Mouse (Mus musculus) neural tube, embryonic 10.5 days (tissue): ENCODE measurements around the gene Bcl2.
A peak's percentile ranks its signal among the peaks of the same experiment; 100 is the strongest.

Source experiments
- DNase-seq: peaks from one replicate; pipeline ENCODE4 v3.0.0-alpha.2; 2017; ENCODE audit warnings: low spot score; ENCODE audit errors: extremely low spot score

Gene Bcl2

DNA sequence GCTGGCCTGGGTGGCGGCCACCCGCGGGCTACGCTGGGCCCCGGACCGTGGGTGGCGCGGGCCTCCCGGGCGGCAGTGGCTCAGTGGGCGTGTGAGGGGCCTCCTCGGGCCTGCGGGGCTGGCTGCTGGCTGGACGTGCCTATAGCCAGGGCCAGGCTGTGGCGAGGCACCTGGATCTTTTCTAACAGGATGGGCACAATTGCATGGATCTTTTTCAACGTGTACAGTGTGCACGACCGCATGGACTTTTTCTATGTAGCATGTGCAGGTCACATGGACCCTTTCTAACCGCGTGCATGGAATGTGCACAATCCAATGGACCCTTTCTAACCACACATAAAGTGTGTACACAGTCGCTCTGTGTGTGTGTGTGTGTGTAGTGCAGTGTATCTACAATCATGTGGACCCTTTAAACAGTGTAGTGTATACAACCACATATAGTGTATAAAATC, 482 bp upstream of the Bcl2 start:
- DNase-seq = peak; percentile 76

DNA sequence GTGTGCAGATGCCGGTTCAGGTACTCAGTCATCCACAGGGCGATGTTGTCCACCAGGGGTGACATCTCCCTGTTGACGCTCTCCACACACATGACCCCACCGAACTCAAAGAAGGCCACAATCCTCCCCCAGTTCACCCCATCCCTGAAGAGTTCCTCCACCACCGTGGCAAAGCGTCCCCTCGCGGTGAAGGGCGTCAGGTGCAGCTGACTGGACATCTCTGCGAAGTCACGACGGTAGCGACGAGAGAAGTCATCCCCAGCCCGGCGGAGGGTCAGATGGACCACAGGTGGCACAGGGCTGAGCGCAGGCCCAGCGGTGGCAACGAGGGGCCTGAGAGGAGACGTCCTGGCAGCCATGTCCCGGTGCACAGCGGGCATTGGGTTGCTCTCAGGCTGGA, 1.7 kb downstream of the Bcl2 start:
- DNase-seq = peak; percentile 54

DNA sequence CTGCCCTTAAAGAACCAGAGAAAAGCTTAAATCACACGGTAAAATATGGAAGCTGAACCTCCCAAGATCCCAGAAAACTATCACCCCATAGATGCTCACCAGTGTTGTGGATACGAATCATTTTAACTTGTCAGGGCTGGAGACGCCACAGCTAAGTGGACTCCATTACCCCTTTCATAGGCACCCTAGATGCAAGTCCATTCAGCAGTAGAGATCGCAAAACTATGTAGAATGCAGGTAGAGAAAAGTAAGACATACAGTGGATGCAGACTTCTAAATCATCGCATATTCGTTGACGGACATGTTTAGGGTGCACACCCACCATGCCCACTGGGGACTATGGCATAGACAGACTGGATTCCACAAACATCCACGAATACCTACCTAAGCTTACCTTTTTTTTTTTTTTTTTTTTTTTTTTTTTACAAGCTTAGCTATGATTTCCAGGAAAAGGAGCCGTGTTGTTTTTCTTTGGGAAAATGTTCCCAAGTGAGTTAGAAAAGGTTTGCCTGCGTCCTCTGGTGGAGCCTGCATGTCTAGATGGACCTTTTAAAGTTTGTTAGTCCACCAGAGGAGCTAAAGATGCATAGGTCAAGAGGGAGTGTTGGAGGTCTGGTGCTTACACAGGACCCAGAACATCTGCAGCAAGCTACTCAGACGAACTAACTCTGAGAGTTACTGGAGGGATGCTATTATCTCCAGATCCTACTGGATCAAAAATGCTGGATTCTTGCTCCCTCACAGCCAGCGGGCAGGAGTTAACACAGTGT, 2.5 kb downstream of the Bcl2 start:
- no peak for DNase-seq

DNA sequence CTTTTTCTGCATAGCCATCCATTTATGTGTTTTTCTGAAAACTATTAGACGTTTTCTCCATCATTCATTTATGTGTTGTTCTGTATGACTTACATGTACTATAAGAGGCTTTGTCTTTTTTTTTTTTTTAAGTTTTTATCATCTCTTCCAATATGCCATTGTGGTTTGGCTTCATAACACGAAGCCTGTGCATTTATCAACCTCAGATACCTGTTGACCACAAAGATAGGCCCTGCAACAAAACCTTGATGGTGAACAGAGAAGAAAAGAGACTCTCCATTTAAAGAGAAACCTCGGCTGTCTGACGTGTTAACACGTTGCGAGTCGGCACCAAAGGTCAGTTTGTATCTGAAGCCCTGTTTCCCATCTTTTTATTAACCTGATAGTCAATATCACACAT, 3.9 kb downstream of the Bcl2 start:
- DNase-seq = no peak

DNA sequence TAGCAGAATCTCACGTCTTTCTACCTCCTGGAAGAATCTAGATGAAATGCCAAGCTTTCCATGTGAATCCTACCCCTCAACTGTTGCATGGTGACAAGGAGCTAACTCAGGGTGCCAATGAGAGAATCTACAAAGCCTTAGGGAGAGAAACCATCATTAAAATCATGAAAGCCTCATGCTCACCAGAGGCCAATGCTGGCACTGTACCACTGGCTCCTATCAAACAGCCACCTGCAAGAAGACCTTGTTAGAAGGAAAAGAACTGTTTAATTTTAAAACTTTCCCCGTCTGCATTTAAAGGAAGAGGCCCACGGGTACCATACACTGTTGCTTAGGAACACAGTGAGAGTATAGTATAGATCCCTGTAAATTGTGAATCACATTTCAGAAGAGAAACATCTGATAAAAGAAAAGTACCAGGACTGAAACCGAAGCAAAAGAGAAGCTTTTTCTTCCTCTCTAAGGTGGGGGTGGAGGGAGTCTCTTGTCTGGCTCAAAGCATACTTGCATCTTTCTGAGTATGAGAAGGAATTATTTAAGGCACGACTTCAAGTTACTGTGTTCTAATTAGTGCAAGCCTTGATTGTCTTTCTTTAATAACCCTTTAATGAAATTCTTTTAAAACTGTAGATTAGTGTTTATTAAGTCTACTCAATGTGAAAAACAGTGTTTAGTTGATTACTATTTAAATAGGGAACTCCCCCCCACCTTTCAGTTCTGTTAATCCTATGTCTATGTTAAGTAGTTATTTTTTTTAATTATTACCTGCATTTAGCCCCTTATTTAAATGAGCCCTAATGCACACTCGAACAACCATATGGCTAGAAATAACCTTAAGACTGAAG, 6.8 kb downstream of the Bcl2 start:
- no peak for DNase-seq

DNA sequence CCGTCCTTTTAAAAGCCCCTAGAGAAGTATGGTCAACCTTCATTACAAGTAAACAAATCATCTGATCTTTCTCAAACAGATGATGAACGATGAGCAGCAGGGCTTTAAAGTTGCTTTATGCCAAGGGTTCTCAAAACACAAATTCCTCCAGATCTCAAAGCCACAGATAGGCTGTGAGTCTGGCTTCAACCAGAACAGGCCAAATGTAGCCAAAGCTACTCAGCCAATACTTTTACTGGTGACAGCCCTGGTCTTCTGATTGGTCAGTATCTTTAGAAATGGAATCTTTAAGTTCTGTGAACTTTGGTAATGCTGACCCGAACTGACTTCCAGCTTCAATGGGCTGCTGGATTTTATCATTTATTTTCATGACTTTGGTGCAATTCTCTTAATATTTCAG, 10.9 kb downstream of the Bcl2 start:
- DNase-seq = no peak

DNA sequence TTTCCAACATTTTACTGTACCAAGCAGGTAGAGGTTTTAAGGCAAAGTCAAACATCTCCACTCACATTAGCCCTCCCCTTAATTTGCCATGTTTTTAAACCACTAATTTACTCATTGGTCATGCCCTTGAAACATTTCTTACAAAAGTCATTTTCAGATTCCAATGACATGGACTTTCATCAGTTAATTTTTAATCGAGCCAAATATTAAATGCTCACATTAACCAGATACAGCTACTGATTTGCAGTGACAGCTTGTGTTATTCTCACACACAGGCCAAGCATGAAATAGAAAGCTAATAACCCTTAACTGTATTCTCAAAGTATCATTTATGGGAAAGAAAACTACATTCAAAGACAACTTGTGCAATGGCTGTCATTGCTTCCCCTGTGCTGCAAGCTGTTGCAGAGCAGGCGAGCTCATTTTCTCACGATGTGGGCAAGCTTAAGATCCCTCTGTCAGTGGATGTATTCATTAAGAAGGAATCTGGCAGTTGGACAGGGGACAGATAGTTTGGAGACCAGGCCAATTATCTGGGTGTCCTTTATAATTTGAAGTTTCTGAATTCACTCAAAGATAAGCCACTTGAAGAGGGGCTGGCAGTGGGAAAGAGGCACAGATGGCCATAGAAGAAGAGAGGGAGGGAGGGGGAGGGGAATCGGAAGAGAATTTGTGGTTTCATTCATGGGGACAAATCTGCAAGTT, 11.5 kb downstream of the Bcl2 start:
- DNase-seq = no peak

DNA sequence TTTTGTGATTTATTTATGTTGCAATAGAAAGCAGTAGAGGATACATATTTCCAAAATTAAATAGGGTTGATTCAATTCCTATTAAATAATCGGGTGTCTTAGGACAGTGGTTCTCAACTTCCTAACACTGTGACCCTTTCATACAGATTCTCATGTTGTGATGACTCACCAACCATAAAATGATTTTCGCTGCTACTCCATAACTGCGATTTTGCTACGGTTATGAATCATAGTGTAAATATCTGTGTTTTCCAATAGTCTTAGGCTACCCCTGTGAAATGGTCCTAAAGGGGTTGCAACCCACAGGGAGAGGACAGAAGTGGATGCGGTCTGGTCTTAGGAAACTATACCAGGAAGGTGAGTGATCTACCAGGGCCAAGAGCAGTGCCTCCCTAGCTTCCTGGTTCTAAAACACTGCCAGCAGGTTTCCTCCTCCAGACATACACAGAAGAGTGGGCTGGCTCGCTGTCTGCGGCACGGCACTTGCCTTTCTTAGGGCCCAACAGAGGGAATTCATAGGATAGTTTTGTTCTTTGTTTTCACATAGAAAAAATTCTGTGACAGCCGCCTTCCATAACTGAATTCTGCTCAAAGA, 13.5 kb downstream of the Bcl2 start:
- no peak for DNase-seq

DNA sequence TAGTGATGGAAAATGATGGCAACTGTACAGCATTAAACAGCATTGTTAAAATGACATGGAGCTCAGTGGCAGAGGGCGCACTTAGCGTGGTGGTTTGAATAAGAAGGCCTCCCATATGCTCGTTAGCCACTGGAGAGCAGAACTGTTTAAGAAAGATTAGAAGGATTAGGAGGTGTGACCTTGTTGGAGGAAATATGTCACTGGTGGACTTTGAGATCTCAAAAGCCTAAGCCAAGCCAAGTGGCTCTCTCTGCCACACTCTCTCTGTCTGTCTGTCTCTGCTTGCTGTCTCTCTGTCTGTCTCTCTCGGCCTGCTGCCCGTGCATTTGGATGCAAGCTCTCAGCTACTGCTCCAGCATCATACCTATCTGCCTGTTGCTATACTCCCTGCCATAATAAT, 17.6 kb downstream of the Bcl2 start:
- DNase-seq = no peak

DNA sequence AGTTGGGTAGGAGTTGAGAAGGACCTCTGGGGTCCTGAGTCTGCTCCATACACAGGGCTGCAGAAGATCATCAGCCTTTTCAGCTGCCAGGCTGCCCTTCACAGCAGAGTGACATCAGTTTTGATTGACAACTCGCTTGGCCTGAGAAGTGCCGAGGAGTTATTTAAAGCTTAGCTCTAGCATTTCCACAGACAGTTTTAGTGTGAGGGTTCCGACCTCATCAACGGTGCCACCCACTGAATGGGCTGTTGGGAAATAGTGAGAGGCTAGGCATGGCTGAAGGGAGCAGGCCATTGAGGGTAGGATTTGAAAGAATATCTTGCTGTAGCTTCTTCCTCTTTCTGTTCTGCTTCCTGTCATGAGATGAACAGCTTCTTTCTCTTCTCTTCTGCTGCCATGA, 18.4 kb downstream of the Bcl2 start:
- DNase-seq = no peak

DNA sequence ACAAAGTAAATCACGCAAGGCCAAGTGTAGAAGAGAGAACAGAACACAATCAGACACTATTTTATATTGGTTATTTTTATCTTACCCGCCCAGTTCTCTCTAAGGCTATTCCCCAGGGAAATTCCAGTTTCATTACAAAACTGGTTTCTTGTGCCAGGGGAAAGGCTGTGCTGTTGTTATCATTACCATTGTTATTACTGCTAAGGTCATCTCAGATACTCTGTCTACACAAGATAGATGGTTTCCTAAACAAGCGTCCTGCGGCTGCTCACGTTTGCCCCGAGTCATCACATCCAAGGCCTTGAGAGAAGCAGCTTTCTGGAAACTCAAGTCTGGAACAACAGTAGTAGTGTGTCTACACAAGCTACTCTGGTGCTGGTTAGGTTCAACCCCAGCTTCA, 19.8 kb downstream of the Bcl2 start:
- DNase-seq = no peak

DNA sequence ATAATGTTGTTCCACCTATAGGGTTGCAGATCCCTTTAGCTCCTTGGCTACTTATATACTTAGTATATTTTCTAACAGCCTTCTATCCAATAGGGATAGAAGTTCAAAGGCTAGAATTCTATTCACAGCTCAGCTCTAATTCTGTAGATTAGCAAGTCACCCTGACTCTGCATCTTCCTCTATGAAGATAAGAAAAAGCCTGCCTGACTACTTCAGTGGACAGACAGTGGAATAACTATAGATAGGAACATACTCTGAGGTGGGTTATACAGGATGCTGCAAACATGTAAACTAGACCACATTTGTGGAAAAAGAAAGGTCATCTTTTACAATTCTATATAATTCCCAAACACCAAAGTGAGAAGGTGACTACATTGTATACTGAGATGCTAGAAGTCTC, 21.5 kb downstream of the Bcl2 start:
- DNase-seq = no peak

DNA sequence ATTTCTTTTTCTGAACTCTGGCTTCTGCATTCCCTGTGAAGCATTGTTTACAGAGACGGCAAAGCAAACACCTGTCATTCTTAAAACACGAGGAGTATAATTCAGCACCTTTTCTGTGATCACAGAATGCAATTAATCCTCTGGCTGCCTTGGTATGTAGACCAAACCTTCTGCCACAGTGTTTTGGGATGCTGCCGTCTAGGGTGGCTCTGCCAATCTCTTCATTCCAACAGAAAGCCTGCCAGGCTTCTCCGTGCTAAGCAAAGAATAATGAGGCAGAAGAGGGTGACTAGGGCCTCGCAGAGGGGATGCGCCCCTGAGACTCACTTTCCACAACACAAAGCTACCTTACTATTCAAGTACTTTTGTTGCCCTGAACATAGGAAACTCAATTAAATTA, 23.2 kb downstream of the Bcl2 start:
- no peak for DNase-seq

DNA sequence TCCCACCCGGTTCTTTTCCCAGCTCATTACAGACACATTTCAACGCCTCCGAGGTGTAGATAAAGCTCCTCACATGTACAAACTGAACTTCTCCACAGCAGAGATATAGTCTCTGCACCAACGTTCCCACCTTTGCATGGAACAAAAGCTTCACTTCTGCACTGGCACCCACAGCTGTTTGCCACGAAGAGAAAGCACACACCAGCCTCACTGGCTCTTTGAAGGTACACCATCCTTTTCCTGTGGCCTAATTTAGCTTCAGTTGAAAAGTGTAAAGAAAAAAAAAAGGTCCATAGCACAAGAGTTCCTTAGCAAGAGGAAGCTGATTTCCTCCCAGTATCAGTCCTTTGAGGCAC, 25.9 kb downstream of the Bcl2 start:
- no peak for DNase-seq

DNA sequence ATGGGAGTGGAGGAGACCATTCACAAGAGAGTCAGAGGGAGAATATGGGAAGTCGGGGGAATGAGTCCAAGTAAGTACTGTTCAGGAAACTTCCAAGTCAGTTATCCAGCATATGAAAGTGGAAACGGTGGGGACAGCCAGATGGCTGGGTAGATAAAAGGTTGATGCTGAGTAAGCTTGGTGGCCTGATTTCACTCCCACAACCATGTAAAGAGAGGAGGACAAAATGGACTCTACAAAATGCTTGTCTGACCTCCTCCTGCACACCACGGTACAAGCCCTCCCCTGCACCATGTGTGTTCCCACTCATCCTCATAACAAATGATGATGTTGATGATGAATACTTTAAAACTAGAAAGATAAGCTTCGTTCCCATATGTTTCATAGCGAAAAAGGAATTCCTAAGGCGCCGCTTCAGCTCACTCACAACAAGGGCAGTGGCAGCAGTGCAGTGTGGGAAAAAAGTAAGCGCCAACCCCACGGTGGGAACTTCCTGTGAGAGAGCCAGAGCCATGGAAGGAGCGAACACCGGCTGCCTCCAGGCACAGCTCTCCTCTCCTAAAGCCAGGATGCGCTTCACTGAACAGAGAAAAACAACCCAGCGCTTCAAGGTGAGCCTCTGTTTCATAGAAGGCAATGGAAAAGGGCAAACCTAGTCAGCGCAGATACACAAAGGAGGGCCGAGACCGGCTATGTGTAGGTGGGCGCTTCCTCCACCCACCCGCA, 26.5 kb downstream of the Bcl2 start:
- DNase-seq = no peak

DNA sequence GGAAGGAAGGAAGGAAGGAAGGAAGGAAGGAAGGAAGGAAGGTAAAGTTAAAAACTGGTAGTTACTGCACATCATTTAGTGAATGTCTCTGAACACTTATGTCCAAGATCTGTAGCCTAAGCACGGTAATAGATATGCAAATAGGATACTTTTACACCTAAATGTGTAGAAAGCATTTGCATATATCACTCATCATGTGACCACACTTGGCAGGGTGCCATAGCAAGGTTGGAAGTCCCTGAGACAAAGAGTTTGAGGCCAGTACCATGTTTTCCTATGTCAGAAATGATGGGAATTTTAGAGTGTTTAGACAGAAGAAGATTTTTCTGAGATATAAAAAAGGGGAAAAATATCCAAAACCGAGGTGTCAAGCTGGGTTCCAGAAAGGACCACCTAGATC, 28.4 kb downstream of the Bcl2 start:
- DNase-seq = no peak

DNA sequence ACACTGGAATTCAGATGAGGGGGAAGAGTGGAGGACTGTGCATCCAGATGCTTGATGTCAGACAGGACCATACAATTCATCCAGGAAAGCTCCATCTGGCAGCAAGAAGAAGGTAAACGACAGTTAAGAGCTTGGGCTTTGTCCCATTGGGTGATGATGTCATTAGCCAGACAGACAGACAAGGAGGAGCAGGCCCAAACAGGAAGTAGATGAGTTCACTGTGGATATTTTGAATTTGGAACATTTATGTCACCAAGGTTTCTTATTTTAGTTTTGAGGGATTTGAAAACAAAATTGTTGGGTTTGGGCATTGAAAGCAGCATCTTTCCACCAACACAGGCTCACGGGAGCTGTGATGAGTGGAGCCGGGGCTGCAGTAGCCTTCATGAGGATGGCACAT, 29.5 kb downstream of the Bcl2 start:
- no peak for DNase-seq

DNA sequence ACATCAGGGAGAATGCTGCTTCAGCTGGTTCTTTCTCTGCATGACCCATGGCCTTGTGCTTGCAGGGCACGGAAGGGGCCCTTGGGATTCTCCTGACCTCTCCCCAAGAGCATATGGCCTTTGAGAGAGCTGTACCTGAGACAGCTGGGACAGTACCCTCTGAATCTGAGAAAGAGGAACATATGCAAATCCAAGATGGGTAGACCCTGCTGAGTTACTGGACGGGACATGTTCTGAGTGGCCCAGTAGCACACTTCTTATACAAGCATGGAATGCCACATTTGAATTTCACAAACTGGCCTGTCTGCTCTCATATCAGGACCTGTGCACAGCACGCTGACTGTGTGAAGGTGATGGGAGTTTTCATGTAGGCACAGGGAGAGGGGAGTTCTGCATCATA, 31.2 kb downstream of the Bcl2 start:
- DNase-seq = no peak

DNA sequence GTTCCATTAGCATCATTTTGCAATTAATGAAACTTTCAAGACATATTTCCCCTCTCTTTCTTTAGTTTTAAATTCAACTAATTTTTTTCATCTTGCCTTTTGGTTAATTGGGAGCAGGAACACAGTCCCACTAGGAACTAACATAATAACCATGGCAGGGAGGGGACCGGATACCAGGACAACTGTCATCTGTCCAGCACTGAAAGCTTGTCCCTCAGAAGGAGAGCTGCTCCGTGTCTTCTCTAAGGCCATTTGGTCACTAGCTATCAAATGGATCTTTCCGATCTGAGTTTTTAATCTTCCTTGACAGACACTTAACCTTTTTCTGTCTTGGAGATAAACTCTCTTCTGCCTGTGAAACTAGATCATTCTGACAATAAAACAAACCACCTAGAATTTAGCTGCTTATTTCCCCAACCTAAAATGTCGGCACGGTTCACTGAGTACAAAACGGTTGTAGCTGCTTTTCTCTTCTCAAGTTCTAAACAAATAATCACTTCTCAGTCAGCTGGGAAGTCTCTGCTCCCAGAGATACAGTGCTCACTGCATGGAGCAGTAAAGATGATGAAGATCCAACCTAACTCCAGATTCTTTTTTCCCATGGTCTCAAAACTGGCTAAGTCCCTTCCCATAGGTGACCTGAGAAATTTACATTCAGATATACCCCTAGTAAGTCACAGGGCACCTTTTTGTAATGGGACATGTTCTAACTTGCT, 34.1 kb downstream of the Bcl2 start:
- no peak for DNase-seq

DNA sequence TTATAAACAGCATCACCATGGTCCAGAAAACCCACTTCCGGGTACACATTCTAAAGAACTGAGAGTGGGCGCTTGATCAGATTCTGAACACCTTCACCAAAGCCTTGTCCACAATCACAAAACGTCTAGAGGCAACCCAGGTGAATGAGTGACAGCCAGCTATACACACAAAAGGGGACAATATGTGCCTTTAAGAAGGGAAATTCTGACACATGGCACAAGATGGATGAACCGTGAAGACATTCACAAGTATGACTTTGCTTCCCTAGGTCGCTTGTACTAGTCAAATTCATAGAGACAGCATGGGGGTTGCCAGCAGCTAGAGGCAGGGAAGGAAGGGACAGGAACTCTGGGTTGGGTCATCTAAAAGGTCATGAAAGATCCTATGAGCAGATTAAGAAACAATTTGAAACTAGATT, 36.0 kb downstream of the Bcl2 start:
- DNase-seq = no peak
